ENCODE assay signal across 12 mouse cellular contexts in genomic region chr3:67892026-67892705, GRCm38 (mm10). TPM values are rescaled to one million over a fixed set of nuclear protein-coding genes. Genes with fewer than 3 reads are reported as not detected.
DNase-seq lines count a peak whose midpoint lies in the region; ATAC-seq lines count a peak whose summit lies in the region.
"Had no signal": no experiment of that assay in that cellular context is flagged by ENCODE, and none has a peak within 500 bp of the region (broad histone marks: within the 10 kb centered on the region; RNA-seq: fewer than 3 reads in every experiment).

TSS of gene Iqcj (plus strand) at chr3:67892220.
TSS of gene Iqschfp (plus strand) at chr3:67892232.

- ATAC-seq in embryonic facial prominence, embryonic 14.5 days (ENCODE audit: low read depth): 0 out of 2 replicates have a peak, but pooled peaks have one; percentile 15
- ATAC-seq in midbrain, embryonic 14.5 days (ENCODE audit: low FRiP score, low TSS enrichment): no peak; the same call in 1 of the 2 replicates

- peak within 1 kb of the TSS; percentile 34 for H3K4me2 ChIP-seq in embryonic facial prominence, embryonic 14.5 days (ENCODE audit: low read depth, low read length)
- peak within 1 kb of the TSS; percentile 39 for H3K4me2 ChIP-seq in midbrain, embryonic 14.5 days (ENCODE audit: low read length)

- no peaks in the 10 kb centered on the region for H3K9me3 ChIP-seq in embryonic facial prominence, embryonic 14.5 days (ENCODE audit: control insufficient read depth, low read length)
- no peaks in the 10 kb centered on the region for H3K9me3 ChIP-seq in midbrain, embryonic 14.5 days (ENCODE audit: control insufficient read depth, low read length)

- H3K4me1 ChIP-seq in embryonic facial prominence, embryonic 14.5 days (ENCODE audit: control insufficient read depth, insufficient read depth, low read length): no peaks in the 10 kb centered on the region; the same call in 1 of the 2 replicates
- H3K4me1 ChIP-seq in midbrain, embryonic 14.5 days (ENCODE audit: control insufficient read depth, insufficient read depth, low read length): peaks cover 9% of the 10 kb centered on the region

- H3K36me3 ChIP-seq in embryonic facial prominence, embryonic 14.5 days (ENCODE audit: control insufficient read depth, insufficient read depth, low read length): no peaks in the 10 kb centered on the region
- no peaks in the 10 kb centered on the region for H3K36me3 ChIP-seq in midbrain, embryonic 14.5 days (ENCODE audit: control insufficient read depth, insufficient read depth, low read length)

- intact Hi-C loops in heart, postnatal 25 days (cut with DNase I): no loop called here

- H3K4me3 ChIP-seq in embryonic facial prominence, embryonic 14.5 days (ENCODE audit: low read depth, low read length): peak within 1 kb of the TSS; percentile 6; the same call in 1 of the 2 replicates
- peak within 1 kb of the TSS; percentile 7 for H3K4me3 ChIP-seq in midbrain, embryonic 14.5 days (replicated peaks; ENCODE audit: low read depth, low read length)

- H3K9ac ChIP-seq in embryonic facial prominence, embryonic 14.5 days (ENCODE audit: low read depth, low read length): 0 out of 2 replicates have a peak within 1 kb of the TSS, but pooled peaks have one; percentile 30
- H3K9ac ChIP-seq in midbrain, embryonic 14.5 days (replicated peaks; ENCODE audit: low read length): peak within 1 kb of the TSS; percentile 2; the same call in 1 of the 2 replicates

- DNase-seq in cerebellum, postnatal 14 days: peak; percentile 22 to 40
- no peak for DNase-seq in cerebellum, adult 9-10 months
- DNase-seq in embryonic facial prominence, embryonic 14.5 days (ENCODE audit: low spot score): peak; percentile 20
- peak; percentile 8 for DNase-seq in layer of hippocampus, adult 9-11 months
- peak; percentile 72 for DNase-seq in midbrain, embryonic 14.5 days
- DNase-seq in heart, postnatal 25 days (ENCODE audit: low spot score): no peak
- no peak for DNase-seq in adrenal gland, postnatal 25 days
- DNase-seq in gastrocnemius, adult 18-20 months (ENCODE audit: low spot score): no peak
- DNase-seq: kidney, adult 8-10 months had no signal

- no peak within 1 kb of the TSS for H3K27ac ChIP-seq in embryonic facial prominence, embryonic 14.5 days (replicated peaks; ENCODE audit: low read depth, low read length)
- H3K27ac ChIP-seq in midbrain, embryonic 14.5 days (replicated peaks; ENCODE audit: low read depth, low read length): peak within 1 kb of the TSS; percentile 55
- H3K27ac ChIP-seq: macrophage had no signal

- no peaks in the 10 kb centered on the region for H3K27me3 ChIP-seq in embryonic facial prominence, embryonic 14.5 days (replicated peaks; ENCODE audit: control insufficient read depth, insufficient read depth, low read length)
- H3K27me3 ChIP-seq in midbrain, embryonic 14.5 days (ENCODE audit: control insufficient read depth, insufficient read depth, low read length): no peaks in the 10 kb centered on the region

- 52% methylated on average over 15 of the region's 15 CpGs for WGBS in embryonic facial prominence, embryonic 14.5 days
- 18% methylated on average over 15 of the region's 15 CpGs for WGBS in midbrain, embryonic 14.5 days

RNA-seq across cellular contexts. Expression of gene Iqcj, which starts in this region (rescaled TPM):
- polyA plus RNA-seq in embryonic facial prominence, embryonic 14.5 days (2014; fragmentation: Nextera tagmentation; extraction: Ambion mirVana): not detected in 2 replicates
- polyA plus RNA-seq in midbrain, embryonic 14.5 days (2014; fragmentation: Nextera tagmentation; extraction: Ambion mirVana): 0.55 and 1.4 TPM in 2 replicates
- not detected for total RNA-seq in heart, postnatal 25 days (2021)
- total RNA-seq in adrenal gland, postnatal 25 days (2021): not detected in 2 replicates
- total RNA-seq in gastrocnemius, adult 18-20 months (2021): not detected
- total RNA-seq: gastrocnemius, postnatal 4 days had no signal
- polyA plus RNA-seq: macrophage; small intestine, adult 2 months had no signal

RNA-seq across cellular contexts. Expression of gene Iqschfp, which starts in this region (rescaled TPM):
- polyA plus RNA-seq in embryonic facial prominence, embryonic 14.5 days (2014; fragmentation: Nextera tagmentation; extraction: Ambion mirVana): 0.72 and 1.2 TPM in 2 replicates
- 4.9 and 7.6 TPM in 2 replicates for polyA plus RNA-seq in midbrain, embryonic 14.5 days (2014; fragmentation: Nextera tagmentation; extraction: Ambion mirVana)
- under 1 TPM in 1 of 2 experiments, not detected in 1; 0.28 TPM for total RNA-seq in heart, postnatal 25 days (2021)
- total RNA-seq in adrenal gland, postnatal 25 days (2021): not detected in 2 replicates
- total RNA-seq in gastrocnemius, adult 18-20 months (2021): not detected
- total RNA-seq: gastrocnemius, postnatal 4 days had no signal
- polyA plus RNA-seq: macrophage; small intestine, adult 2 months had no signal

Comparison
In these comparisons a context has a peak if more than half of its experiments do, and no peak if none do; other contexts are left out.
1. DNase-seq: peak in cerebellum, postnatal 14 days (2 of 2), embryonic facial prominence, embryonic 14.5 days (single experiment), layer of hippocampus, adult 9-11 months (single experiment) and midbrain, embryonic 14.5 days (single experiment); none in cerebellum, adult 9-10 months (single experiment), heart, postnatal 25 days (single experiment), adrenal gland, postnatal 25 days (single experiment) and gastrocnemius, adult 18-20 months (single experiment).